Comparison of ENCODE assay signal across 11 mouse cellular contexts in genomic region chr5:92707921-92708491, GRCm38 (mm10). TPM values are rescaled to one million over a fixed set of nuclear protein-coding genes. Genes with fewer than 3 reads are reported as not detected.
DNase-seq lines count a peak whose midpoint lies in the region; ATAC-seq and TF ChIP-seq lines count a peak whose summit lies in the region.
"Had no signal": no experiment of that assay in that cellular context is flagged by ENCODE, and none has a peak within 500 bp of the region (broad histone marks: within the 10 kb centered on the region; RNA-seq: fewer than 3 reads in every experiment).

No protein-coding gene starts in this region.

- peak; percentile 56 for DNase-seq in hindbrain, embryonic 10.5 days (ENCODE audit: low spot score)
- DNase-seq in retina, postnatal 1 day = peak; percentile 34
- no peak for DNase-seq in retina, embryonic 14.5 days (ENCODE audit: low spot score)
- peak; percentile 55 for DNase-seq in lung, embryonic 14.5 days
- DNase-seq in natural killer cell, adult 2 months (ENCODE audit: low spot score in 2 of 2) = no peak
- no peak for DNase-seq in frontal cortex, postnatal 10 days (ENCODE audit: low spot score in 2 of 2)
- no peak for DNase-seq in thymus, postnatal 4 days
- DNase-seq: cerebellum, adult 18-20 months had no signal

- peak overlapping the region; percentile 88 for H3K27ac ChIP-seq in hindbrain, embryonic 10.5 days
- H3K27ac ChIP-seq in hindbrain, embryonic 13.5 days = no peak overlapping the region
- H3K27ac ChIP-seq in lung, embryonic 14.5 days (ENCODE audit: low read depth) = peak overlapping the region; percentile 72; the same call in 1 of the 2 replicates

- no peak for ATAC-seq in hindbrain, embryonic 13.5 days (ENCODE audit: low FRiP score)
- ATAC-seq in lung, embryonic 14.5 days (ENCODE audit: insufficient read depth) = peak; percentile 60; the same call in 1 of the 2 replicates
- ATAC-seq: activated CD4-positive, CD25-positive, alpha-beta regulatory T cell, adult 4 months had no signal

- peaks cover 56% of the 10 kb centered on the region for H3K4me1 ChIP-seq in hindbrain, embryonic 10.5 days (replicated peaks)
- H3K4me1 ChIP-seq in hindbrain, embryonic 13.5 days (replicated peaks) = peaks cover 9% of the 10 kb centered on the region
- peaks cover 6% of the 10 kb centered on the region; the same call in 1 of the 2 replicates for H3K4me1 ChIP-seq in lung, embryonic 14.5 days (ENCODE audit: insufficient read depth)

- no peak for TF ChIP-seq CTCF in lung, embryonic 14.5 days (IDR thresholded peaks at IDR 0.05; ENCODE audit: low read depth)

- H3K4me2 ChIP-seq in hindbrain, embryonic 13.5 days = no peak overlapping the region
- H3K4me2 ChIP-seq in lung, embryonic 14.5 days = no peak overlapping the region

- H3K36me3 ChIP-seq in hindbrain, embryonic 10.5 days = no peaks in the 10 kb centered on the region
- no peaks in the 10 kb centered on the region for H3K36me3 ChIP-seq in hindbrain, embryonic 13.5 days
- no peaks in the 10 kb centered on the region for H3K36me3 ChIP-seq in lung, embryonic 14.5 days (ENCODE audit: insufficient read depth)

- no peak overlapping the region for H3K9ac ChIP-seq in hindbrain, embryonic 13.5 days
- H3K9ac ChIP-seq in lung, embryonic 14.5 days = no peak overlapping the region

- no peaks in the 10 kb centered on the region for H3K27me3 ChIP-seq in hindbrain, embryonic 10.5 days (ENCODE audit: insufficient read depth, poor library complexity, severe bottlenecking)
- no peaks in the 10 kb centered on the region for H3K27me3 ChIP-seq in hindbrain, embryonic 13.5 days
- H3K27me3 ChIP-seq in lung, embryonic 14.5 days (ENCODE audit: insufficient read depth, low read length) = no peaks in the 10 kb centered on the region

- WGBS in hindbrain, embryonic 10.5 days = 15% methylated on average over 7 of the region's 7 CpGs
- WGBS in hindbrain, embryonic 13.5 days = 10% methylated on average over 7 of the region's 7 CpGs
- WGBS in lung, embryonic 14.5 days = 47% methylated on average over 7 of the region's 7 CpGs

- no peaks in the 10 kb centered on the region for H3K9me3 ChIP-seq in hindbrain, embryonic 10.5 days
- H3K9me3 ChIP-seq in hindbrain, embryonic 13.5 days = no peaks in the 10 kb centered on the region
- H3K9me3 ChIP-seq in lung, embryonic 14.5 days (ENCODE audit: low read depth, low read length) = no peaks in the 10 kb centered on the region

- no peak overlapping the region for H3K4me3 ChIP-seq in hindbrain, embryonic 10.5 days
- H3K4me3 ChIP-seq in hindbrain, embryonic 13.5 days = no peak overlapping the region
- no peak overlapping the region for H3K4me3 ChIP-seq in lung, embryonic 14.5 days (ENCODE audit: low read depth, low read length)
- H3K4me3 ChIP-seq: erythroblast, embryonic 14.5 days had no signal

RNA-seq across cellular contexts. Expression of gene Shroom3, which starts 24.8 kb away (rescaled TPM):
- polyA plus RNA-seq in hindbrain, embryonic 10.5 days (2016; fragmentation: Nextera tagmentation; extraction: Ambion mirVana) = 6.5 and 7.4 TPM in 2 replicates
- polyA plus RNA-seq in hindbrain, embryonic 13.5 days (2015; fragmentation: Nextera tagmentation; extraction: Ambion mirVana) = 2.0 and 2.1 TPM in 2 replicates
- polyA plus RNA-seq in lung, embryonic 14.5 days (2014; fragmentation: Nextera tagmentation; extraction: Ambion mirVana) = 5.6 and 6.9 TPM in 2 replicates
- polyA plus RNA-seq: activated CD4-positive, CD25-positive, alpha-beta regulatory T cell, adult 4 months had no signal

RNA-seq across cellular contexts. Expression of gene Ccdc158, which starts 32.9 kb away (rescaled TPM):
- 0.85 and 0.90 TPM in 2 replicates for polyA plus RNA-seq in hindbrain, embryonic 10.5 days (2016; fragmentation: Nextera tagmentation; extraction: Ambion mirVana)
- polyA plus RNA-seq in hindbrain, embryonic 13.5 days (2015; fragmentation: Nextera tagmentation; extraction: Ambion mirVana) = 0.43 and 0.44 TPM in 2 replicates
- polyA plus RNA-seq in lung, embryonic 14.5 days (2014; fragmentation: Nextera tagmentation; extraction: Ambion mirVana) = 2.3 and 2.6 TPM in 2 replicates
- polyA plus RNA-seq: activated CD4-positive, CD25-positive, alpha-beta regulatory T cell, adult 4 months; erythroblast, embryonic 14.5 days had no signal

Comparison
In these comparisons a context has a peak if more than half of its experiments do, and no peak if none do; other contexts are left out.
1. DNase-seq: peak in hindbrain, embryonic 10.5 days (single experiment), retina, postnatal 1 day (single experiment) and lung, embryonic 14.5 days (single experiment); none in retina, embryonic 14.5 days (single experiment), natural killer cell, adult 2 months (0 of 2), frontal cortex, postnatal 10 days (0 of 2) and thymus, postnatal 4 days (single experiment).